Mouse (Mus musculus): ENCODE results near the gene Pex5. TPM values are rescaled to one million over a fixed set of nuclear protein-coding genes. Genes with fewer than 3 reads are reported as not detected.
"Not testable (repeated sequence)": the region's sequence is repeated elsewhere in the genome, so short reads cannot be mapped to it uniquely, and the experiment has no call there.

Gene Pex5
- polyA plus RNA-seq, 1 experiment from 2014 or later = 50.1 TPM

- peak overlapping the region; percentile 83 for H3K9ac ChIP-seq (replicated peaks; ENCODE audit: low read depth, low read length)
- peaks cover 10% of the 10 kb centered on the region for H3K4me1 ChIP-seq (ENCODE audit: control insufficient read depth, insufficient read depth, low read length)
- WGBS = 5% methylated on average over 21 of the region's 21 CpGs
- no peaks in the 10 kb centered on the region for H3K27me3 ChIP-seq (ENCODE audit: control insufficient read depth, insufficient read depth, low read length)
- peak overlapping the region; percentile 94 for H3K4me3 ChIP-seq (ENCODE audit: low read depth, low read length)
- H3K27ac ChIP-seq (ENCODE audit: low read depth, low read length) = peak overlapping the region; percentile 75
- H3K4me2 ChIP-seq (ENCODE audit: low read depth, low read length) = peak overlapping the region; percentile 65
- H3K36me3 ChIP-seq (ENCODE audit: control insufficient read depth, insufficient read depth, low read length) = no peaks in the 10 kb centered on the region
- peak; percentile 47 for ATAC-seq (ENCODE audit: low read depth)
- H3K9me3 ChIP-seq (ENCODE audit: control insufficient read depth, low read length) = no peaks in the 10 kb centered on the region
Measured at GRCm38 (mm10) chr6:124415347-124416088, 651 bp upstream of the Pex5 start.

- Histone ChIP-seq H3K9me3 (ENCODE audit: control insufficient read depth, low read length) (no peaks in the 10 kb centered on the region), H3K9ac (replicated peaks; ENCODE audit: low read depth, low read length) (peak overlapping the region; percentile 83), H3K27me3 (ENCODE audit: control insufficient read depth, insufficient read depth, low read length) (no peaks in the 10 kb centered on the region), H3K4me1 (ENCODE audit: control insufficient read depth, insufficient read depth, low read length) (peaks cover 10% of the 10 kb centered on the region), H3K4me3 (ENCODE audit: low read depth, low read length) (peak overlapping the region; percentile 94), H3K27ac (ENCODE audit: low read depth, low read length) (peak overlapping the region; percentile 4), H3K4me2 (ENCODE audit: low read depth, low read length) (peak overlapping the region; percentile 68), H3K36me3 (ENCODE audit: control insufficient read depth, insufficient read depth, low read length) (no peaks in the 10 kb centered on the region)
- WGBS = 2% methylated on average over 39 of the region's 45 CpGs
- ATAC-seq (ENCODE audit: low read depth) = peak; percentile 66
Measured at GRCm38 (mm10) chr6:124414150-124414926, 529 bp downstream of the Pex5 start.

- Histone ChIP-seq H3K4me1 (ENCODE audit: control insufficient read depth, insufficient read depth, low read length) (peaks cover 10% of the 10 kb centered on the region), H3K27ac (ENCODE audit: low read depth, low read length) (peak overlapping the region; percentile 4; the same call in 1 of the 2 replicates), H3K4me3 (ENCODE audit: low read depth, low read length) (peak overlapping the region; percentile 94), H3K4me2 (ENCODE audit: low read depth, low read length) (peak overlapping the region; percentile 68), H3K9ac (replicated peaks; ENCODE audit: low read depth, low read length) (peak overlapping the region; percentile 83), H3K9me3 (ENCODE audit: control insufficient read depth, low read length) (no peaks in the 10 kb centered on the region), H3K36me3 (ENCODE audit: control insufficient read depth, insufficient read depth, low read length) (no peaks in the 10 kb centered on the region), H3K27me3 (ENCODE audit: control insufficient read depth, insufficient read depth, low read length) (no peaks in the 10 kb centered on the region)
- no peak for ATAC-seq (ENCODE audit: low read depth)
- 70% methylated on average over 3 of the region's 3 CpGs for WGBS
Measured at GRCm38 (mm10) chr6:124413770-124414149, 1.1 kb downstream of the Pex5 start.

- H3K27ac ChIP-seq (ENCODE audit: low read depth, low read length) = no peak overlapping the region
- ATAC-seq (ENCODE audit: low read depth) = no peak
- no peaks in the 10 kb centered on the region for H3K9me3 ChIP-seq (ENCODE audit: control insufficient read depth, low read length)
- no peaks in the 10 kb centered on the region for H3K27me3 ChIP-seq (ENCODE audit: control insufficient read depth, insufficient read depth, low read length)
- no peak overlapping the region for H3K9ac ChIP-seq (replicated peaks; ENCODE audit: low read depth, low read length)
- H3K4me1 ChIP-seq (ENCODE audit: control insufficient read depth, insufficient read depth, low read length) = peaks cover 1% of the 10 kb centered on the region; the same call in 1 of the 2 replicates
- H3K36me3 ChIP-seq (ENCODE audit: control insufficient read depth, insufficient read depth, low read length) = peaks cover 28% of the 10 kb centered on the region
- H3K4me3 ChIP-seq (ENCODE audit: low read depth, low read length) = no peak overlapping the region
- 91% methylated on average over 5 of the region's 5 CpGs for WGBS
- no peak overlapping the region for H3K4me2 ChIP-seq (ENCODE audit: low read depth, low read length)
Measured at GRCm38 (mm10) chr6:124408355-124408754, 6.5 kb downstream of the Pex5 start.

- peaks cover 38% of the 10 kb centered on the region for H3K36me3 ChIP-seq (ENCODE audit: control insufficient read depth, insufficient read depth, low read length)
- no peaks in the 10 kb centered on the region for H3K4me1 ChIP-seq (ENCODE audit: control insufficient read depth, insufficient read depth, low read length)
- H3K9me3 ChIP-seq (ENCODE audit: control insufficient read depth, low read length) = no peaks in the 10 kb centered on the region
- H3K9ac ChIP-seq (replicated peaks; ENCODE audit: low read depth, low read length) = no peak overlapping the region
- no peak overlapping the region for H3K4me3 ChIP-seq (ENCODE audit: low read depth, low read length)
- H3K27me3 ChIP-seq (ENCODE audit: control insufficient read depth, insufficient read depth, low read length) = no peaks in the 10 kb centered on the region
- 0 out of 2 replicates have a peak, but pooled peaks have one; percentile 9 for ATAC-seq (ENCODE audit: low read depth)
- no peak overlapping the region for H3K4me2 ChIP-seq (ENCODE audit: low read depth, low read length)
- H3K27ac ChIP-seq (ENCODE audit: low read depth, low read length) = no peak overlapping the region
Measured at GRCm38 (mm10) chr6:124407180-124407579, 7.7 kb downstream of the Pex5 start.

- H3K27me3 ChIP-seq (ENCODE audit: control insufficient read depth, insufficient read depth, low read length) = no peaks in the 10 kb centered on the region
- no peak overlapping the region for H3K27ac ChIP-seq (ENCODE audit: low read depth, low read length)
- H3K9ac ChIP-seq (replicated peaks; ENCODE audit: low read depth, low read length) = no peak overlapping the region
- H3K9me3 ChIP-seq (ENCODE audit: control insufficient read depth, low read length) = no peaks in the 10 kb centered on the region
- H3K36me3 ChIP-seq (ENCODE audit: control insufficient read depth, insufficient read depth, low read length) = peaks cover 41% of the 10 kb centered on the region
- ATAC-seq (ENCODE audit: low read depth) = no peak
- no peak overlapping the region for H3K4me3 ChIP-seq (ENCODE audit: low read depth, low read length)
- H3K4me2 ChIP-seq (ENCODE audit: low read depth, low read length) = no peak overlapping the region
- WGBS = 96% methylated on average over 10 of the region's 10 CpGs
- no peaks in the 10 kb centered on the region for H3K4me1 ChIP-seq (ENCODE audit: control insufficient read depth, insufficient read depth, low read length)
Measured at GRCm38 (mm10) chr6:124406326-124406725, 8.5 kb downstream of the Pex5 start.

GRCm38 (mm10) chr6:124399738-124400137 is 15.1 kb downstream of the Pex5 start:
- Histone ChIP-seq H3K27me3 (ENCODE audit: control insufficient read depth, insufficient read depth, low read length) (no peaks in the 10 kb centered on the region), H3K9ac (replicated peaks; ENCODE audit: low read depth, low read length) (no peak overlapping the region), H3K4me3 (ENCODE audit: low read depth, low read length) (no peak overlapping the region), H3K9me3 (ENCODE audit: control insufficient read depth, low read length) (no peaks in the 10 kb centered on the region), H3K36me3 (ENCODE audit: control insufficient read depth, insufficient read depth, low read length) (peaks cover 71% of the 10 kb centered on the region), H3K27ac (ENCODE audit: low read depth, low read length) (no peak overlapping the region), H3K4me1 (ENCODE audit: control insufficient read depth, insufficient read depth, low read length) (no peaks in the 10 kb centered on the region), H3K4me2 (ENCODE audit: low read depth, low read length) (no peak overlapping the region)
- ATAC-seq (ENCODE audit: low read depth) = no peak
- 95% methylated on average over 6 of the region's 6 CpGs for WGBS

- ATAC-seq (ENCODE audit: low read depth) = not testable (repeated sequence)
Measured at GRCm38 (mm10) chr6:124394991-124395390, 19.9 kb downstream of the Pex5 start.

GRCm38 (mm10) chr6:124380142-124380541 is 34.7 kb downstream of the Pex5 start:
- H3K4me2 ChIP-seq (ENCODE audit: low read depth, low read length) = no peak overlapping the region
- no peak overlapping the region for H3K9ac ChIP-seq (replicated peaks; ENCODE audit: low read depth, low read length)
- H3K4me1 ChIP-seq (ENCODE audit: control insufficient read depth, insufficient read depth, low read length) = no peaks in the 10 kb centered on the region
- ATAC-seq (ENCODE audit: low read depth) = no peak
- H3K27me3 ChIP-seq (ENCODE audit: control insufficient read depth, insufficient read depth, low read length) = no peaks in the 10 kb centered on the region
- no peak overlapping the region for H3K27ac ChIP-seq (ENCODE audit: low read depth, low read length)
- 59% methylated on average over 5 of the region's 5 CpGs for WGBS
- no peaks in the 10 kb centered on the region for H3K9me3 ChIP-seq (ENCODE audit: control insufficient read depth, low read length)
- no peaks in the 10 kb centered on the region for H3K36me3 ChIP-seq (ENCODE audit: control insufficient read depth, insufficient read depth, low read length)
- H3K4me3 ChIP-seq (ENCODE audit: low read depth, low read length) = no peak overlapping the region

More at GRCm38 (mm10) chr6:124394991-124395390, 19.9 kb downstream of the Pex5 start:
- 98% methylated on average over 3 of the region's 3 CpGs for WGBS
- not testable (repeated sequence) for H3K27me3 ChIP-seq (ENCODE audit: control insufficient read depth, insufficient read depth, low read length); H3K4me3 ChIP-seq (ENCODE audit: low read depth, low read length); H3K4me1 ChIP-seq (ENCODE audit: control insufficient read depth, insufficient read depth, low read length); H3K9ac ChIP-seq (replicated peaks; ENCODE audit: low read depth, low read length); H3K27ac ChIP-seq (ENCODE audit: low read depth, low read length); H3K4me2 ChIP-seq (ENCODE audit: low read depth, low read length); H3K9me3 ChIP-seq (ENCODE audit: control insufficient read depth, low read length)
- H3K36me3 ChIP-seq (ENCODE audit: control insufficient read depth, insufficient read depth, low read length) = peaks cover 31% of the 10 kb centered on the region

Data from neural tube, embryonic 14.5 days (tissue).